Mouse (Mus musculus) left cerebral cortex, postnatal 25 days (tissue): ENCODE measurements around the gene Rprm. TPM values are rescaled to one million over a fixed set of nuclear protein-coding genes. Genes with fewer than 3 reads are reported as not detected.
A peak's percentile ranks its signal among the peaks of the same experiment; 100 is the strongest.

Experiments
- DNase-seq, 2 experiments: peaks; one replicate each; pipeline ENCODE4 v3.0.0; 2022; ENCODE audit warnings: low spot score in 2 of 2, mixed read lengths in 1 of 2
- intact Hi-C: fragments of 180-260 bp; cut with DNase I; formaldehyde crosslinking; loops from one replicate; pipeline ENCODE4 v1.15.1; 2025
- total RNA-seq, 2 experiments: library from RNA; stranded (reverse); gene quantifications; 2 replicates each; pipeline ENCODE4 v1.2.3; 2021

The Rprm gene
- total RNA-seq: 10 to 100 TPM; 81.3 to 97.1 TPM

- intact Hi-C loops: loop anchor here (1.0 to 10.0 kb wide), 6 partner anchors 358 to 1331 kb away; no protein-coding TSS in a partner anchor
- DNase-seq: peak; percentile 90 to 95
These were observed at the start of gene Rprm for GRCm38 (mm10) chr2:54085430-54086087. Rprm (minus strand) TSS chr2:54085552.

DNA sequence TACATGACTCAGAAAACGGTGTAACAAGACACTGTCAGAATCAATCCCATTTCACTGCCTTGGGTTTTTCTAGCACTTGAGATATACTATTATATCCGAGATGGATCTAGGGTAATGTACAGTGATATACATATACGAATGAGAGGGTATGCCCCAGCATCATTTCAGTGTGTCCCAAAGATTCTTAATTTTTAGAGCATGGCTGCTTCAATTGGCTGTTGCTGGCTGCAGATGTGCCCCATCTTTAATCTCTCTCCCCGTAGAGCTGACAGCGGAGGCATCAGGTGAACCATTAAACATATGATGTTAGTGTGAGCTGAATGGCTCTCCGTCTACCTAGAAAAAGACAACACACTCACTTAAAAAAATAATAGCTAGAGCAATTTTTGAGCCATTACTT, 34.0 kb upstream of the Rprm start:
- DNase-seq: no peak
- intact Hi-C loops: loop anchor here (10.0 kb wide), 2 partner anchors 915 kb away; no protein-coding TSS in a partner anchor

DNA sequence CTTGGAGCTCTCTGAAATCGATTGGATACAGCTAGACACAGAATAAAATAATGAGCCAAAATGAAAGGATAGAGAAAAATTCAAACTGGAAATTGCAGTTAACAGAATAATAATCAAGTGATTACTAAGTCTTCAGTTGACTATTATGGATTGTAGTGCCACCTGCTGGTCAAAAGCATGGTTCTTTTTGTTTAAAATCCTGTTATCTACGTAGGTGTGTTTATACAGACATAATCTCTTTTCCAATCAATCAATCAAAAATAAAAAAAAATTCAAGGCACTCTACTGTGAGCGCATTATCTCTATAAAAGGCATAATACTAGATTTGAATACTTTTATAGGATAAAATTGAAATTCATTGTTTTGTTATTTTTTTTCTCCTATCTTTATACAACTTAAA, 33.5 kb upstream of the Rprm start:
- DNase-seq: peak; percentile 38 to 39
- intact Hi-C loops: loop anchor here (10.0 kb wide), 2 partner anchors 914 to 916 kb away; no protein-coding TSS in a partner anchor

GRCm38 (mm10) chr2:54111294-54111693, 25.9 kb upstream of the Rprm start:
- DNase-seq: no peak
- intact Hi-C loops: loop anchor here (10.0 kb wide), 2 partner anchors 906 to 924 kb away; no protein-coding TSS in a partner anchor

GRCm38 (mm10) chr2:54106232-54106726, 20.9 kb upstream of the Rprm start:
- intact Hi-C loops: no loop called here
- DNase-seq: no peak

DNA sequence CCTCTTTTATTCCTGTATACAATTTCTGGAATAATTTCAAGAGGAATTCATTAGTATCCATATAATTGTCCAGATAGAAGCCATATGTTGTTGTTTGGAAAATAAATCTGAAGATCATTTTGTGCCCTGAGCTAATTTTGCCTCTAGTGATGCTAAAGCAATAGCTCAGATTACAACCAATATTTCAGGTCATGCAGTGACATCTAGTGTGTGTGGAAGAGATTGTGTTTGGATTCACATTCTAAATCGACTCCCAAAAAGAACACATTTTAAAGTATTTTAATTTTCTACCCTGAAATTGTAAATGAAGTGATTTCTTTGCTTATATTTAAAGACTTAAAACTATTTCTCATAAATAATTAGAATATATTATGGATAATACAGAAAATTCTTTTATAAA, 14.6 kb upstream of the Rprm start:
- DNase-seq: no peak
- intact Hi-C loops: no loop called here

DNA sequence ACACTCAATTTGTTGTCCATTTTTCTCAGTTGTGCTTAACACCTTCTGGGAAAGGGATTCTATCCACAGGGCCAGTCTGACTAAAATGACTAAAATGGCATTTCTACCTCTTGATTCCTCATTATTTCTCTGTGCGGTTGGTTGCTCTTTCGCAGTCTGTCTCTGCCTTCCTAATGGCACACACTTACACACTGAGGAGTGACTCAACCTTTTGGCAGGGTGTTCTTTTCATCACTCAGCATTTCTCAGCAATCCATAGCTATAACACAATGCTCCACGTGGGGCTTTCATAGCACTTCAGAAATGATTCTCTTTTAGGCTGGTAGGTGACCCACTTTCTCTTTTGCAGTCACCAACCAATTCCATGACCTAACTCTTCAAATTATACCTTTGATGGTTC, 7.3 kb upstream of the Rprm start:
- intact Hi-C loops: no loop called here
- DNase-seq: peak in 1 of 2 experiments; percentile 30

GRCm38 (mm10) chr2:54086254-54086653, 902 bp upstream of the Rprm start:
- intact Hi-C loops: loop anchor here (5.0 to 10.0 kb wide), 4 partner anchors 359 to 1331 kb away; no protein-coding TSS in a partner anchor
- DNase-seq: peak; percentile 35 to 85

DNA sequence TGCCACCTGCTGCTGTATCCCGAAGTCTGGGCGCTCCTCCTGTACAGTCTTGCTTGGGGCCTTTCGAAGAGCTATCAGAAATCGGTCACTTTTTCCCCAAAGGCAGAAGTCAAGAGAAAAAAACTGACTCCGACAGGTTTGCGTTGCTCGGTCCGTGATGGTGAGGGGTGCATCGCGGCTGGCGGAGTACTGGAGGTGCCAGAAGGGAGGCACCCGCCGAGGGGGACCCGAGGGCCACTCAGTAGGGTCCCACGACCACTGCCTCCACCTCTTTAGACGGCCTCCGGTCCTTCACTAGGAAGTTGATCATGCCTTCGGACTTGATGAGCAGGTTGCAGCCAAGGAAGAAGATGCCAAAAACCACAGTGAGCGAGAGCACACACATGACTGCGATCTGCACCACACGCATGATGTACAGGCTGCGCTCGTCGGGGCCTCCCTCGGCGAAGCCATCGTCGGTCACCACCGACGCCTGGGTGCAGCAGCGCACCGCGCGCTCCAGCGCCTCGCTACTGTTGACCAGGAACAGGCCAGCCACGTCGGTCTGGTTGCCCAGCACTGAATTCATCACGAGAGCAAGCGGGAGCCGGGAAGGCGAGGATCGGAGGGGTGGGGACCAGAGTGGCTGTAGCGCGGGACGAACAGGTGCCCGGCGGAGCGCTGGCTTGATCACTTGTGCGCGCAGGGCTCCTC, 469 bp downstream of the Rprm start:
- peak; percentile 13 to 18 for DNase-seq
- intact Hi-C loops: loop anchor here (1.0 to 10.0 kb wide), 6 partner anchors 358 to 1330 kb away; no protein-coding TSS in a partner anchor

GRCm38 (mm10) chr2:54083861-54084736, 1.3 kb downstream of the Rprm start:
- intact Hi-C loops: loop anchor here (10.0 kb wide), 1 partner anchor 1329 kb away; no protein-coding TSS in a partner anchor
- peak in 1 of 2 experiments; percentile 21 for DNase-seq

DNA sequence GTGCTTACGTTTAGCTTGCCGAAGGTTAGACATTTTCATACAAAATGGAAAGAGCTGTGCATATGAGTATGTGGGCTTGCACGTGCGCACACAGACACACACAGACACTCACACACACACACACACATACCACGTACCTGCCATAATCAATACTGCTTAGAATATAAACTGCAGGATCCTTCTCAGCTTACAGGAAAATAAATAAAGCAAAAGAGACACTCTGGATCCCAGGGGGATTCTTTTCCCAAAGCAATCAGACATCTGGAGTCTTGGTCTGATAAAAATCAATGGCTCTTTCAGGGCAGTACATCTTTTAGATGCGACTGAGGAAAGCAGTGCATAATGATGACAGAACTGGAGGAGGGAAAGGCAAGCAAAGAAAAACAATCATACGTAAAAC, 6.4 kb downstream of the Rprm start:
- no peak for DNase-seq
- intact Hi-C loops: no loop called here

GRCm38 (mm10) chr2:54071526-54071925, 13.8 kb downstream of the Rprm start:
- intact Hi-C loops: no loop called here

GRCm38 (mm10) chr2:54062421-54062820, 22.9 kb downstream of the Rprm start:
- intact Hi-C loops: loop anchor here (5.0 kb wide), 2 partner anchors 335 to 350 kb away; no protein-coding TSS in a partner anchor
- DNase-seq: peak in 1 of 2 experiments; percentile 51

More at GRCm38 (mm10) chr2:54071526-54071925, 13.8 kb downstream of the Rprm start:
- DNase-seq: peak in 1 of 2 experiments; percentile 76

- DNase-seq: peak in 1 of 2 experiments; percentile 59
- intact Hi-C loops: loop anchor here (5.0 kb wide), 2 partner anchors 334 to 349 kb away; no protein-coding TSS in a partner anchor
These were observed 24.3 kb downstream of the Rprm start for GRCm38 (mm10) chr2:54061039-54061438.
